Mouse (Mus musculus) cerebellum, adult 11 months (tissue): ENCODE measurements around the gene Grik4.
A peak's percentile ranks its signal among the peaks of the same experiment; 100 is the strongest.

ENCODE experiments used
- DNase-seq: peaks from one replicate; pipeline ENCODE4 v3.0.0; 2022

Gene Grik4

GRCm38 (mm10) chr9:42550116-42550515, 394.2 kb downstream of the Grik4 start:
- DNase-seq: peak; percentile 64

DNA sequence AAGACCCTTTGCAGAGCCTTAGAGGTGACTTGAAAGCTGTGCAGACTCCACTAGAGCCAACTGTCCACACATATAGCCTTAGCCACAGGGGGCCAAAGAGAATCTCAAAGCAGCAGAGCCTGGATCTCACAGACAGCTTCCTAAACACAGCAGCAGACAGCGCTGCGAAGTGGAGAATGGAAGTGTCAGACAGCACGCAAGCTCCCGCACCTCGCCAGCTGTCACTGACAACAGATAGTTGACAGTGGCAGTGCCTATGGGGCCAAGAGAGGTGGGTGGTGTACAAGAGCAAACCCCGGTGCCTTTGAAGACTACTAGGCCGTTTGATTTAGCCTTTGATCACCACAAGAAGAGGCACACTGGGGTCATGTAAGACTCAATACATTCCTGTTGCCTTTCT, 395.3 kb downstream of the Grik4 start:
- no peak for DNase-seq

- DNase-seq: no peak
These were observed 399.8 kb downstream of the Grik4 start for GRCm38 (mm10) chr9:42544521-42544920.

GRCm38 (mm10) chr9:42533491-42533890, 410.8 kb downstream of the Grik4 start:
- no peak for DNase-seq

DNA sequence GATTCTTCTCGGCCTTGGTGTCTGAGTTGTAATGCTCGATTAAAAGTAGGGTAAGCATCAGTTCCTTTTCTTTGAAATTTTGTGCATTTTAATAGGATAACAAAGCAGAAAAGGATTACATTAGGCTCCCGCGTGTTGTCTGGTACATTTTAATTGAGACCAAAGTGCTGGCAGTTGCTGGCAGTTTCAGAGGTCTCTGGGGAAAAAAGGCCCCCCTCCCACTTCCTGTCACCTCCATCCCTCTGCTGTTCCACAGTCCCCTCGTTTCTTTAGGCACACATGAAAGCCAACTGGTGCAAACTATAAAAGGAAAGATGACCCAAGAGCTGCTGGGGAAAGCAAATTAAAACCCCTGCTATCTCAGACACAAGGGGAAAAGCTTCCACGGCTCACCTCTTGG, 411.3 kb downstream of the Grik4 start:
- DNase-seq: no peak

DNA sequence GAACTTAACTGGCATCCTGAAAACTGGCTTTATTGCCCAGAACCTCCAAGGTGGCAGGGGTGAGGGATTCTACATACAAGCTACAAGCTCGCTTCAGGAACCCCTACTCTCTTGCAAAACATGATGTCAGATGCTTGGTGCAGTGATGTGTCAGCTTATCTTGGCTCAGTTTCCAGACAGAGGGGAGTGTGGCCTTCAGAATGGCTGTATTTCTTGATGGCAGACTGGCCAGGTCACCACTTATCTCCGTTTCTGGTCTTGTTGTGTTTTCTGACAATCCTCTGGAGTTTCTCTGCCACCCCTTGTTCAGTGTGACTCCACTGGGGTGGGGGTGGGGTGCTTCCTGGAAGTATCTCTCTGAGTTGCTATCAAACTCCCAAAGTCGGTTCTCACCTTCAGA, 412.3 kb downstream of the Grik4 start:
- no peak for DNase-seq

DNA sequence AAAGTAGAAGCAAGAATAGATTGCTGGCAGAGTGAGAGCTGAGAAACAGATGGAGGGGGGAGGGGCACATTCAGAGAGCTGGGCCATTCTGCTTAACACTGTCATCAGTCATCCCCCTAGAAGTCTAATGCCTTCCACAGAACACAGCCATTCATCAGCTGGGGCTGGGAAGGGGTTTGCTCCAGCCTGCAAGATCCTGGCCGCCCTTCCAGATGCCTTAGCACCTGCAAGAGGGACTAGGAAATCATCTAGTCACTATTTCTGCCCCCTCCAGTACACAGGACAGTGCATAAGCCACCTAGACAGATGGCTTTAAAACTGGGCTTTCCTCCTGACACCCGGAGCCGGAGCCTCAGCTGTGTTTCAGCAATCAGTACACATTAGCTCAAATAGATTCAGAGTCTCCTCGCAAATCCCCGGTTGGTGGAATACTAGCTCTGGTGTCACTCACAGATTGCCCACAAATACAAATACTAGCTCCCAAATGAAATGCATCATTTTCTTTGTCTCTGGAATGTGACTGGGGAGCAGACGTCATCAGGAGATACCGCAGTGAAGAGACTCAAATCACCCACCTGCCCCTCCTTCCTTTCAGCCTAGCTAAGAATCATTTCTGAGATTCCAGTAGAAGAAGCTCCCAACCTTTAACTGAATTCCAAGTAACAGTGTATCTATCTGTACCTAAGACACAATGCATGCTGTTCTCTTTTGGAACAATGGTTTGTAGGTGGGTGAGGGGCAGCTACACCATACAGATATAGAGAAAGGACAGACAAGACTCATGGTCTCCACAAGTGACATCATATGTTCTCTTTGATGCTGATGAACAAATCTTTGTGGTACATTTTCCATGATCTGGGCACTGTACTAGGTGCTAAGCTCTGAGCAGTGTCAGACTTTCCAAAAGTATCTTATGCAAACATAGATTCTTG, 413.8 kb downstream of the Grik4 start:
- DNase-seq: peak; percentile 18

GRCm38 (mm10) chr9:42520587-42521084, 423.7 kb downstream of the Grik4 start:
- DNase-seq: peak; percentile 40

DNA sequence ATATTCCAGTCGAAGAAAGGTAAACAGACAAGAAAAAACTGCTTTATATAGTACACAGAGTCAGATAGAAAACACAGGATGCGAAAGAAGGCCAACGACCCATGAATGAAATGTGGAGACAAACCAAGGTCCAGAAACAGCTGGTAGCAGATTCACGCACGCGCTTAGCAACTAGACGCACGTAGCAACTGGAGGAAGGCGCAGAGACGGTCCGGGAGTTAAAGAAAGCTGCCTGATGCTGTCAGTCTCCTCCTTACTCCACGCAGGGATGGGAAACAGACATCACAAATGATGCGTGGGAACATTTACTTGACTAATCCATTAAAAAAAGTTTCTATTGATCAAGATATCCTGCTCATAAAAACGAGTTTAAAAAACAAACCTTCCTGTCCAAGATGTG, 426.1 kb downstream of the Grik4 start:
- DNase-seq: no peak

- DNase-seq: no peak
These were observed 431.1 kb downstream of the Grik4 start for GRCm38 (mm10) chr9:42513159-42513558.

- DNase-seq: no peak
These were observed 432.0 kb downstream of the Grik4 start for GRCm38 (mm10) chr9:42512312-42512711.

DNA sequence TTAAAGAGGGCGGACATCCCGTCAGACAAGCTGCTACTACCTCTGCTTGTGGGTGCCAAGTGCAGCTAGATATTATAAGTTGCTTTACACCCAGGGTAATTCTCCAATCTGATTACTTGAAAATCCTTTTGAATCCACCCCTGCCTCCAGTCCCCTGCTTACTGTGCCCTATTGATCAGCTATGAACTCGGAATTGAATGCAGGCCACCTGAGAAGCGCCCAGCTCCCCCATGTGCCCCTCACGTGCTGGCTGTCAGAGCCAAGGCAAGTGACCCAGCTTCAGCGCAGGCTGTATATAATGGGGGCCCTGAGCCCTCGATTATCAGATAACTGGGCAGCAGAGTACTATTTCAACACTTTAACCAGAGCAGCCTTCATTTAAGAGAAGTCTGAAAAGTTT, 436.1 kb downstream of the Grik4 start:
- DNase-seq: no peak

GRCm38 (mm10) chr9:42507709-42508108, 436.6 kb downstream of the Grik4 start, which contains the start of gene Tbcel:
Tbcel (minus strand) TSS chr9:42507809.
- no peak for DNase-seq

GRCm38 (mm10) chr9:42507022-42507421, 437.3 kb downstream of the Grik4 start:
- DNase-seq: no peak

GRCm38 (mm10) chr9:42504971-42505510, 439.3 kb downstream of the Grik4 start:
- DNase-seq: no peak

DNA sequence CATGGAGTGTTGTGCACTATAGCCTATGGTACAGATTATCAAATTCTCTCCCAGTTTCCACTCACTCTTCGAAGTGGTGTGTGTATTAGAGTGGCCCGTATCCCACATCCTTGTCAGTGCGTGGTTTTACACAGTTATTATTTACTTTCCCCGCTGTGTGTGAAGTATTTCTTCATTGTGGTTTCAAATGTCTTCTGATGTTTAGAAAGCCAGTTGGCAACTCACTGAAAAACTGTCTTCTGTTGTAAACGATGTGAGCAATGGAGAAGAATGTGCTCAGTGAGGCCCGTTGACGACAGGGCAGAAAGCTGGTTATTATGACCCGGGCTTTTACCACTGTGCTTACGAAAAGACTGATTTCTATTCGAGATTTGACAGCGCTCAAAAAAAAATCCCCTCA, 439.7 kb downstream of the Grik4 start:
- DNase-seq: no peak

DNA sequence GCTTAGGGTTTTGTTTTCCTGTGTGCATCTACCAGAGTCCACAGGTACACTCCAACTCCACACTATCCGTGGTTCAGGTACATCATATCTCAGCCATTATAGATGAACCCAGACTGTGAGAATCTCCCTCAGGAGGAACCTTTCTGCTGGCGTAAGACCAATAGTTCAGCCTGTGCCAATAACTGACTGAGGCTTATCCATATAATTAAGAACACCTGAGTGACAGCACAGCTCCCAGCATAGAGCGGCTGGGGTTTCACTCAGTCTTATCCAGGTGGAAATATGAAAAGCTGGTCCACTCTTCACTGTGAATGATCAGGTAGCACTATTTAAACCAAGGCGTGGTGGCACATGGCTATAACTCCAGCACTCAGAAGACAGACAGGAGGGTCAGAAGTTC, 440.6 kb downstream of the Grik4 start:
- DNase-seq: no peak

DNA sequence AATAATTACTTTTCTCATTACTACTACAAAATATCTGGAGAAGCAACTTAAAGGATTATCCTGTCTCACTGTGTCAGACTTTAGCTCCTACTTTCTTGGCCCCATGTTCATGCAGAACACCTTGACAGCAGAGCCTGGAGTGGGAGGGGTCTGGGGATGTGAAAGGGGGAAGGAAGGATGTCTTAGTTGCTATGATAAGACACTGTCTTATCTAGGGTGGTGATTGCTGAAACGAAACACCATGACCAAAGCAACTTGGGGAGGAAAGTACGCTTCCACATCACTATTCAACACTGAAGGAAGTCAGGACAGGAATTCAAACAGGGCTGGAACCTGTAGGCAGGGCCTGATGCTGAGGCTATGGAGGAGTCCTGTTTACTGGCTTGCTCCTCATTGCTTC, 448.0 kb downstream of the Grik4 start:
- DNase-seq: no peak

- no peak for DNase-seq
These were observed 452.5 kb downstream of the Grik4 start for GRCm38 (mm10) chr9:42491780-42492179.

DNA sequence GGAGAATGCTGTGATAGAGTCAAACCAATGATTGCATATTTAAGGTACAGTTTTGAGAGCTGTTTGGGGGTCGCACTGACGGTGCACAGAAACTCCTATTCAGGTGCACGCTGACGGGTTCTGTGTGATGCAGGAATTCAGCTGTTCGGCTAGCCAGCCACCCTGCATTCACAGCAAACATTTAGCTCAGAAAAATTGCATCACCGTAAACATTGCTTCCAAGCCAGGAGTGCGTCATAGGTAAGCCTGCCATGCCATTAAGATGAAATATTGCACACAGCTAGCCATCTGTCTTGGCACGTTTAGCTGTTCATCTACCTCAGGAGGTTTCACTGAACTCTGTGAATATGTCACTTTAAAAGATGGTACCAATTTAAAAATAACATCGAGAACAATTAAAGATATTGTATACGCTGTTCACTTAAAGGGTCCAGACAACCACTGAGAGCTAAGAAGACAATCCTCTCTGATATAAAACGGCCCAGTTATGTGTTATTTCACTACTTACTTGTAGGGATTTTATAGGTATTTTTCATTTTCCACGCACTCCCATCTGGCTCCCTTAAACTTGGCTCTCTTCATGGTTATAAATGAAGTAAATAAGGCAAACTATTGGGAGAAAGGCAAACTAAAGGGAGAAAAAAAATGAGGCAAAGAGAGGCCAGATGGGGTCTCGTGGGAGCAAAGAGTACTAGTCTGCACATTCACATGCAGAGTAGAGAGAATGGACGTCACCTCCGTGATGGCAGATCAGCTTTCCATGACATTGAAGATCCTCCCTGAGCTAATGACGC, 453.5 kb downstream of the Grik4 start:
- DNase-seq: no peak

DNA sequence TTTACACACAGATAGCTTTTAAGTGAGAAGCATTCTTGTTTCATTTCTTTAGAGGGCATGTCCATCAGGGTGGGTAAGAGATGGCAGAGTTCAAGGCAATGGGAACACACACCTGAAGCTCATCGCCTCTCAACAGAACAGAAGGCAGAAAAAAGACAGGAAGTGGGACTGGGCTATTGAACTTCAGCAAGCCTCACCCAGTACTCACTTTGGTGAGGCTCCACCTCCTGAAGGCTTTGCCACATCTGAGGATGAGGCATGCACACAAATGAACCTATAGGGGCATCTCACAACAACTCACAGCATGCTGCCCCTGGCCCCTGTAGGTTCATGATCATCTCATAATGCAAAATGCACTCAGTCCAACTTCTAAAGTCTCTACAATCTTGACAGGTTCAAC, 456.2 kb downstream of the Grik4 start:
- DNase-seq: no peak

DNA sequence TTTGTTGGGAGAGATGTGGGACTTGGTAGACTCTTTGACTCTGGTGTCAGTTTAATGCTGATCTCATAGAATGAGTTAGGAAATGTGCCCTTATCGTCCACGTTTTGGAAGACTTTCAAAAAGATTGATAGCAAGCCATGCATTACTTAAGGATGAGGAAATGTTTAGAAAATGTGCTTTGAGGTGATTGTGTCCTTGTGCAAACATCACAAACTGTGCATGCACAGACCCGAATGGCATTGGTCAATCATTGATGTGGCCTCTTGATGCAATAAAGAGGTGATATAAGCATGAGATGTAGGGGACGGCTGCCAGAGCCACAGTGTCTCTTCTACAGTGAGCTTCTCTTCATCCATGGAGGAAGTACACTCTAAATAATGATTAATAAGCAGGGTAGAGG, 457.4 kb downstream of the Grik4 start:
- DNase-seq: no peak

DNA sequence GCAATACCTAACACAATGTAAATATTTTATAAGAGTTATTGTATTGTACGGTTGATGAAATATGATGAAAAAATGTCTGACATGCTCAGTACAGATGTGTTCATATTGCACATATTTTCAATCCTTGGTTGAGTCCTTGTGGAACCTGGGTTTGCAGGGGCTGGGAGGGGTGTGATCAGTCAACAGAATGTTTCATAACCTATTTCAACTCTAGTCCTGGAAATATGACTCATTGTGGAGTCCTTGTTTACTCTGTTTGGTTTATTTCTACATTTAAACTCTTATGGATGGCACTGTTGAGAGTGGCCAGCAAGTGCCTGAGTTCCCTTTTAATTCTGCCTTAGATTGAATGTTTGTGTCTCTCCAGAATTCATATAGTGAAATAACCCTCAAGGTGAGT, 459.6 kb downstream of the Grik4 start:
- no peak for DNase-seq

- DNase-seq: no peak
These were observed 461.3 kb downstream of the Grik4 start for GRCm38 (mm10) chr9:42482944-42483343.
